Mouse (Mus musculus): ENCODE measurements around the gene Prkag2.

Prkag2 gene

DNA sequence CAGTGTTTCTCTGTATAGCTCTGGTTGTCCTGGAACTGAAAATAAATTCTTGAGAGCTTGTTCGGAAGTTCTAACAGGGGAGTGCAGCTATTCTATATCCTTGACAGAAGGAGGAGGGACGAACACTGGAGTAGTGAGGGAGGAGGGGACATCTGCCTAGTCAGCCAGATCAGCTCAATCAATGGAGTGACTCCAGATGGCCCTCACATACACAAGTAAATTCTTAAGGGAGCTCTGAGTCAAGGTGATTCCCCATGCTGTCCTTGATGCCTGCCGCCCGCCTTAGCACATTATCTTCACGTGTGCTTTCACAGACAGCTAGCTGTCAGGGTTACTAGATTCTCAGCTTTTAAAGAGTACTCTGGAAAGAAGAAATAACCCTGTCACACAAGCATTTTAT, 279.8 kb downstream of the Prkag2 start:
- peak; percentile 52 for DNase-seq

DNA sequence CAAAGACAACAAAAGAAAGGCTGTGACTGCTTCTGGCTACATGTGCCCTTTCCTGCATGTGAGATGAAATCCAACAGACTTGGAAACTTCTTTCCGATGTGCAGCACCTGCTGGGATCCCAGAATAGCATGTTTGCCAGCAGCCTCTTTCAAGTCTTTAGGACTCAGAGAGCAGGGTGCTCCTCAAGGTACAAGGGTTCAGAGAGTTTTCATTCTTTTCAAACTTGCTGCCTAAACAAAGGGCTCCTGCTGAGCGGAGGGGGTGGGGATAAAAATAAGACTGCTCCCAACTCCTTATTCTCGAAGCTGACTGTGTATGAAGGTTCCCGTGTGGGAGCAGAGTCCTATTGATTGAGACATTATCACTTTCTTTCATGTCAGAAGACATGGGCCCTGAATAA, 283.3 kb downstream of the Prkag2 start:
- DNase-seq = no peak

DNA sequence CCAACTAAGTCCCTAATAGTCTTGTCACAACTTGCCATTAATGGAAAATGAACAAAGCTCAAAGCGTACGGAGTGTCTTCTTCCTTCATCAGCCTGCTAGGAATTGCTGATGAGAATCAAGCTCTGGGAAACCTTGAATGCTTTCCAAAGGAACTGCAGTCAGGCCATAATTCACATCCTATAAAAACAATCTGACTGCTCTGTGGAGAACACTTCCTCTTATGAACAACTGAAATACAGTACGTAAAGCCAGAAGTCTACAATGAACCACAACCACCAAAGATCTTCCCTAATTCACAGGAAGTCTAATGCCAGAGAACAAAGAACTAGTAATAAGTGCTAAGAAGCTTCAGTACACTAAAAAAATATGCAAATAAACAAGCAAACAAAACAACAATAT, 286.5 kb downstream of the Prkag2 start:
- DNase-seq = no peak

DNA sequence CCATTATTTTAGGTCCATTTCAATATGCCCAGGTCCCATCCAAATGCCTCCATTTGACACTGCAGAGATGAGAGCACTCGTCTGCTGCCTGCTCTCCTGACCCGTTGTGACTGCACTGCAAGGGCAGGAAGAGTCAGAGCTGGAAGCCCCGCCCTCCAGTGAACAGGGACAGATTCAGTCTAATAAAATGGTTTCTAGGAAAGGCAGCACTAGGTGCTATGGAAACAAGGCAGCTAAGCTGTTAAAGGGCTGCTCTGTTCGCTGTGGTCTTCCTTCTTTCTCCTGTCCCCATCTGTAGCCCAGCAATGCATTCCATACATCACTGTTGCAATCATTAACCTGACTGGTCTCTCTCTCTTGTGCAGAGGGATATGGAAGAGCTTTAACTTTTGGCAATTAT, 287.4 kb downstream of the Prkag2 start:
- no peak for DNase-seq

Measured in retina, postnatal 1 day (tissue).